Mouse (Mus musculus) liver, embryonic 14.5 days (tissue): Measurements from ENCODE around the gene Ric8b. TPM values are rescaled to one million over a fixed set of nuclear protein-coding genes. Genes with fewer than 3 reads are reported as not detected.

Experiments
- ATAC-seq: fragments of 200-750 bp; cut with Nextera tagmentation; 2 replicates; pipeline ENCODE4 v1.8.0; 2017; ENCODE audit warnings: moderate number of reproducible peaks, mild to moderate bottlenecking, moderate library complexity; ENCODE audit not compliant: insufficient read depth
- DNase-seq, 3 experiments: peaks; one replicate each; pipeline ENCODE4 v3.0.0-alpha.2; 2012 to 2013; ENCODE audit warnings: low read depth in 3 of 3, low spot score in 3 of 3
- H3K27ac ChIP-seq: fragments of 300-500 bp; sonication (generic); 2 replicates; pipeline ENCODE4 v1.5.1; 2014; ENCODE audit warnings: moderate library complexity, mild to moderate bottlenecking, control low read depth, inconsistent platforms
- H3K27me3 ChIP-seq: fragments of 300-500 bp; sonication (generic); 2 replicates; pipeline ENCODE4 v1.6.1; 2014; ENCODE audit warnings: mild to moderate bottlenecking, low read length, moderate library complexity; ENCODE audit not compliant: control insufficient read depth, insufficient read depth
- H3K36me3 ChIP-seq: fragments of 300-500 bp; sonication (generic); replicated peaks from 2 replicates; pipeline ENCODE4 v1.6.1; 2014; ENCODE audit warnings: low read depth; ENCODE audit not compliant: control insufficient read depth, insufficient read depth
- H3K4me1 ChIP-seq, 2 experiments: fragments of 200-500 bp in 1 of 2; fragments of 300-500 bp in 1 of 2; sonication (generic) in 1 of 2; replicated peaks; 2 replicates each; pipeline ENCODE4 v1.6.1; 2012 to 2014; ENCODE audit warnings: antibody characterized with exemption in 1 of 2, inconsistent platforms in 1 of 2, low read length in 1 of 2; ENCODE audit not compliant: control insufficient read depth in 2 of 2, insufficient read depth in 2 of 2
- H3K4me2 ChIP-seq: fragments of 300-500 bp; sonication (generic); 2 replicates; pipeline ENCODE4 v1.6.1; 2014; ENCODE audit warnings: low read depth, mild to moderate bottlenecking, control low read depth, moderate library complexity
- H3K4me3 ChIP-seq, 2 experiments: fragments of 200-500 bp in 1 of 2; fragments of 300-500 bp in 1 of 2; sonication (generic) in 1 of 2; 2 replicates each; pipeline ENCODE4 v1.5.1; 2012 to 2014; ENCODE audit warnings: low read depth in 2 of 2, low read length in 2 of 2, mild to moderate bottlenecking in 2 of 2, control low read depth in 1 of 2, inconsistent platforms in 1 of 2, moderate library complexity in 1 of 2; ENCODE audit not compliant: insufficient read depth in 1 of 2
- H3K9ac ChIP-seq: fragments of 300-500 bp; sonication (generic); replicated peaks from 2 replicates; pipeline ENCODE4 v1.6.1; 2014; ENCODE audit warnings: mild to moderate bottlenecking, control low read depth, moderate library complexity
- H3K9me3 ChIP-seq: fragments of 300-500 bp; sonication (generic); 2 replicates; pipeline ENCODE4 v1.6.1; 2016; ENCODE audit warnings: low read length, mixed read lengths; ENCODE audit not compliant: control insufficient read depth
- CTCF ChIP-seq: IDR thresholded peaks from 2 replicates; pipeline ENCODE4 v1.5.1; 2016; ENCODE audit warnings: antibody characterized with exemption, low read depth, control low read depth
- EP300 ChIP-seq: IDR thresholded peaks from 2 replicates; pipeline ENCODE4 v1.6.1; 2016; ENCODE audit warnings: antibody characterized with exemption, low read depth
- WGBS: fragments of 180-500 bp; shearing (Covaris S2); extraction: QIAGEN DNeasy Blood & Tissue Kit; methylation state at CpG from one replicate; pipeline ENCODE4 v1.1.7; 2014; ENCODE audit not compliant: insufficient replicate concordance; 5-methylcytosine and 5-hydroxymethylcytosine counted together
- polyA plus RNA-seq, 2 experiments: library from polyadenylated mRNA; depleted of rRNA in 1 of 2; stranded (reverse) in 1 of 2; unstranded in 1 of 2; fragments of >200 nt; fragmentation: Nextera tagmentation in 1 of 2; extraction: Ambion mirVana in 1 of 2; gene quantifications; 2 replicates each; pipeline versions ENCODE4 v1.2.1 to v1.2.3; 2012 to 2014

Gene Ric8b
- polyA plus RNA-seq, 2 experiments: 2.6 to 4.5 TPM

- H3K4me2 ChIP-seq: peak overlapping the region; percentile 13; the same call in 1 of the 2 replicates
- no peaks in the 10 kb centered on the region for H3K27me3 ChIP-seq
- H3K4me3 ChIP-seq: no peak overlapping the region
- no peak overlapping the region for H3K9ac ChIP-seq
- H3K9me3 ChIP-seq: no peaks in the 10 kb centered on the region
- H3K36me3 ChIP-seq: no peaks in the 10 kb centered on the region
- WGBS: 14% methylated on average over 5 of the region's 5 CpGs
- TF ChIP-seq EP300: no peak
- no peak for TF ChIP-seq CTCF
- no peak for ATAC-seq
- H3K4me1 ChIP-seq: peaks cover 0 to 5% of the 10 kb centered on the region in 2 experiments; a peak in 2 of 4 replicates
- no peak for DNase-seq
- no peak overlapping the region for H3K27ac ChIP-seq
Measured at GRCm38 (mm10) chr10:84903742-84904141, 13.7 kb upstream of the Ric8b start.

GRCm38 (mm10) chr10:84906895-84907294 is 10.5 kb upstream of the Ric8b start:
- 76% methylated on average over 9 of the region's 9 CpGs for WGBS
- no peak for ATAC-seq
- peaks cover 0 to 5% of the 10 kb centered on the region in 2 experiments; a peak in 2 of 4 replicates for H3K4me1 ChIP-seq
- DNase-seq: no peak
- H3K4me2 ChIP-seq: no peak overlapping the region
- H3K9ac ChIP-seq: no peak overlapping the region
- no peaks in the 10 kb centered on the region for H3K9me3 ChIP-seq
- no peak overlapping the region for H3K4me3 ChIP-seq
- H3K27ac ChIP-seq: no peak overlapping the region
- H3K27me3 ChIP-seq: no peaks in the 10 kb centered on the region
- no peak for TF ChIP-seq EP300
- no peak for TF ChIP-seq CTCF
- H3K36me3 ChIP-seq: no peaks in the 10 kb centered on the region

GRCm38 (mm10) chr10:84908006-84908405 is 9.4 kb upstream of the Ric8b start:
- Histone ChIP-seq H3K9ac (no peak overlapping the region), H3K4me3 (no peak overlapping the region), H3K4me2 (no peak overlapping the region), H3K4me1 (peaks cover 0 to 2% of the 10 kb centered on the region in 2 experiments; a peak in 1 of 4 replicates), H3K36me3 (no peaks in the 10 kb centered on the region), H3K27me3 (no peaks in the 10 kb centered on the region), H3K9me3 (no peaks in the 10 kb centered on the region), H3K27ac (no peak overlapping the region)
- WGBS: 33% methylated on average over 3 of the region's 3 CpGs
- TF ChIP-seq CTCF (no peak), EP300 (no peak)
- ATAC-seq (no peak), DNase-seq (no peak)

- Histone ChIP-seq H3K27ac (no peak overlapping the region), H3K4me1 (peaks cover 0 to 2% of the 10 kb centered on the region in 2 experiments; a peak in 1 of 4 replicates), H3K4me2 (no peak overlapping the region), H3K27me3 (no peaks in the 10 kb centered on the region), H3K9me3 (no peaks in the 10 kb centered on the region), H3K9ac (no peak overlapping the region), H3K4me3 (no peak overlapping the region), H3K36me3 (no peaks in the 10 kb centered on the region)
- DNase-seq (no peak), ATAC-seq (no peak)
- no peak for TF ChIP-seq EP300
- no peak for TF ChIP-seq CTCF
- 64% methylated on average over 3 of the region's 3 CpGs for WGBS
Measured at GRCm38 (mm10) chr10:84908471-84908870, 8.9 kb upstream of the Ric8b start.

- Histone ChIP-seq H3K4me3 (no peak overlapping the region), H3K4me1 (no peaks in the 10 kb centered on the region), H3K9ac (no peak overlapping the region), H3K4me2 (no peak overlapping the region), H3K27me3 (no peaks in the 10 kb centered on the region), H3K9me3 (no peaks in the 10 kb centered on the region), H3K36me3 (no peaks in the 10 kb centered on the region), H3K27ac (no peak overlapping the region)
- TF ChIP-seq EP300 (no peak), CTCF (no peak)
- DNase-seq: no peak
- 72% methylated on average over 17 of the region's 17 CpGs for WGBS
- ATAC-seq: no peak
Measured at GRCm38 (mm10) chr10:84909021-84909801, 8.2 kb upstream of the Ric8b start.
